Mouse (Mus musculus) myocyte (in vitro differentiated cells): Measurements from ENCODE around the gene Ttc29.

Source experiments
- CEBPB ChIP-seq: IDR thresholded peaks from 2 replicates; pipeline ENCODE4 v1.6.1; 2011; ENCODE audit warnings: mild to moderate bottlenecking, moderate library complexity; ENCODE audit not compliant: poor library complexity, insufficient read depth, severe bottlenecking
- MAX ChIP-seq: IDR thresholded peaks from one replicate; pipeline ENCODE4 v1.6.1; 2011; ENCODE audit warnings: low read depth, mild to moderate bottlenecking, control low read depth
- MYOG ChIP-seq, 3 experiments: IDR thresholded peaks; one replicate each; pipeline ENCODE4 v1.6.1; 2011; ENCODE audit warnings: control low read depth in 2 of 3, low read depth in 2 of 3, mild to moderate bottlenecking in 2 of 3; ENCODE audit not compliant: insufficient read length in 2 of 3, control insufficient read depth in 1 of 3, insufficient read depth in 1 of 3
- POLR2A ChIP-seq: IDR thresholded peaks from one replicate; pipeline ENCODE4 v1.6.1; 2011; ENCODE audit warnings: low read depth, mild to moderate bottlenecking, control low read depth, moderate library complexity; ENCODE audit not compliant: insufficient read length
- POLR2AphosphoS2 ChIP-seq: IDR thresholded peaks from one replicate; pipeline ENCODE4 v1.6.1; 2011; ENCODE audit warnings: low read depth, control low read depth; ENCODE audit not compliant: insufficient read length
- USF1 ChIP-seq: IDR thresholded peaks from one replicate; pipeline ENCODE4 v1.6.1; 2011; ENCODE audit warnings: low read depth, mild to moderate bottlenecking, control low read depth, moderate library complexity

GRCm38 (mm10) chr8:78210424-78210823 lies 2.7 kb upstream of the Ttc29 start:
- TF ChIP-seq POLR2A = no peak
- no peak for TF ChIP-seq MYOG (IDR thresholded peaks at IDR 0.05; ENCODE audit: control insufficient read depth in 1 of 3, insufficient read depth in 1 of 3, insufficient read length in 2 of 3, low read depth in 2 of 3)
- TF ChIP-seq USF1 = no peak
- no peak for TF ChIP-seq MAX
- TF ChIP-seq CEBPB = no peak
- TF ChIP-seq POLR2AphosphoS2 = no peak
